Mouse (Mus musculus): ENCODE measurements at regions not wholly inside any gene's neighbourhood (a gene's known extent, or its start where the extent isn't known, plus 50 kb on each side); places are given as distances from the start of the nearest gene placed in this dataset.

GRCm38 (mm10) chr14:99451110-99451795, 152.8 kb downstream of the Klf5 start:
- TF ChIP-seq ZNF384 (IDR thresholded peaks at IDR 0.05; ENCODE audit: low read depth, low read length), result no peak
- no peak for TF ChIP-seq CHD2 (IDR thresholded peaks at IDR 0.05; ENCODE audit: low read depth, low read length)
- TF ChIP-seq HCFC1 (IDR thresholded peaks at IDR 0.05; ENCODE audit: borderline replicate concordance, insufficient read depth, low read length), result no peak
- TF ChIP-seq ZC3H11A (IDR thresholded peaks at IDR 0.05; ENCODE audit: borderline replicate concordance, low read depth, low read length), result no peak
- no peak for TF ChIP-seq MAFK (IDR thresholded peaks at IDR 0.05; ENCODE audit: insufficient read depth, low read depth, low read length)
- no peak overlapping the region for H3K27ac ChIP-seq (ENCODE audit: insufficient read depth, low read depth, low read length, poor library complexity, severe bottlenecking)
- no peak overlapping the region for H3K4me3 ChIP-seq (ENCODE audit: insufficient read depth in 1 of 2, low read depth in 1 of 2, low read length in 2 of 2, poor library complexity in 1 of 2, severe bottlenecking in 1 of 2)
- no peaks in the 10 kb centered on the region for H3K9me3 ChIP-seq (ENCODE audit: control insufficient read depth, insufficient read depth, low read depth, low read length)
- peaks cover 0 to 2% of the 10 kb centered on the region in 2 experiments; a peak in 1 of 4 replicates for H3K4me1 ChIP-seq (ENCODE audit: control insufficient read depth in 2 of 2, insufficient read depth in 2 of 2, low read length in 2 of 2, poor library complexity in 1 of 2)
- DNase-seq (ENCODE audit: low read depth, low spot score), result no peak
- no peak overlapping the region for H3K9ac ChIP-seq (ENCODE audit: insufficient read depth, low read depth, low read length, poor library complexity, severe bottlenecking)
- in situ Hi-C loops (cut with MboI; ENCODE audit: low sequenced_read_pairs in 2 of 2, unreplicated experiment in 2 of 2), result no loop called here
- H3K36me3 ChIP-seq (ENCODE audit: control insufficient read depth, insufficient read depth, low read length, poor library complexity, severe bottlenecking), result no peaks in the 10 kb centered on the region

DNA sequence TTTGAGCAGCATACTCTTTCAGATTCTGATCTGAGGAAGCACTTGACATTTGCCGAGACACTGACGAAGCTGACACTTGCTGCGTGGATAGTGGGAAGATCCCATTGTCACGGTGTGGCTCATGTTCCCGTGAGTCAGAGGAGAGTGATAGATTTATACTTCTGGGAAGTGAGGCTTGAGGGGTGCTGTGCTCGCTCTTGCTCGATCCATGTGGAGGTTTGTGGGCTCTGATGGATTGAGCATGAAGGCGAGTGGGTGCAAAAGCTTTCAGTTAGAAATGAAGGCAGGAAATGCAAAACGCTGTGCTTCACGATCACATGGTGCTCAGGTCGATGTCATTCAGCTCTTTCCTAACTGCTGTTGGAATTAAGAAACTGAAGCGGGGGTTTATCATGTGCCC, 155.4 kb downstream of the Klf5 start:
- H3K9me3 ChIP-seq (ENCODE audit: control insufficient read depth, insufficient read depth, low read depth, low read length), result no peaks in the 10 kb centered on the region

GRCm38 (mm10) chr14:99456555-99456954, 158.1 kb downstream of the Klf5 start:
- no peaks in the 10 kb centered on the region for H3K9me3 ChIP-seq (ENCODE audit: control insufficient read depth, insufficient read depth, low read depth, low read length)
- no peaks in the 10 kb centered on the region for H3K36me3 ChIP-seq (ENCODE audit: control insufficient read depth, insufficient read depth, low read length, poor library complexity, severe bottlenecking)
- in situ Hi-C loops (cut with MboI; ENCODE audit: low sequenced_read_pairs in 2 of 2, unreplicated experiment in 2 of 2), result no loop called here
- no peak overlapping the region for H3K27ac ChIP-seq (ENCODE audit: insufficient read depth, low read depth, low read length, poor library complexity, severe bottlenecking)
- H3K4me3 ChIP-seq (ENCODE audit: insufficient read depth in 1 of 2, low read depth in 1 of 2, low read length in 2 of 2, poor library complexity in 1 of 2, severe bottlenecking in 1 of 2), result no peak overlapping the region
- no peaks in the 10 kb centered on the region; a peak in 1 of 4 replicates for H3K4me1 ChIP-seq (ENCODE audit: control insufficient read depth in 2 of 2, insufficient read depth in 2 of 2, low read length in 2 of 2, poor library complexity in 1 of 2)
- DNase-seq (ENCODE audit: low read depth, low spot score), result no peak
- no peak overlapping the region for H3K9ac ChIP-seq (ENCODE audit: insufficient read depth, low read depth, low read length, poor library complexity, severe bottlenecking)
- no peak for TF ChIP-seq CHD2 (IDR thresholded peaks at IDR 0.05; ENCODE audit: low read depth, low read length)
- no peak for TF ChIP-seq ZC3H11A (IDR thresholded peaks at IDR 0.05; ENCODE audit: borderline replicate concordance, low read depth, low read length)
- no peak for TF ChIP-seq HCFC1 (IDR thresholded peaks at IDR 0.05; ENCODE audit: borderline replicate concordance, insufficient read depth, low read length)
- TF ChIP-seq MAFK (IDR thresholded peaks at IDR 0.05; ENCODE audit: insufficient read depth, low read depth, low read length), result no peak
- no peak for TF ChIP-seq ZNF384 (IDR thresholded peaks at IDR 0.05; ENCODE audit: low read depth, low read length)

More for the DNA sequence above, 155.4 kb downstream of the Klf5 start:
- DNase-seq (ENCODE audit: low read depth, low spot score), result no peak
- no peak overlapping the region for H3K4me3 ChIP-seq (ENCODE audit: insufficient read depth in 1 of 2, low read depth in 1 of 2, low read length in 2 of 2, poor library complexity in 1 of 2, severe bottlenecking in 1 of 2)
- no peak overlapping the region for H3K27ac ChIP-seq (ENCODE audit: insufficient read depth, low read depth, low read length, poor library complexity, severe bottlenecking)
- in situ Hi-C loops (cut with MboI; ENCODE audit: low sequenced_read_pairs in 2 of 2, unreplicated experiment in 2 of 2), result no loop called here
- H3K4me1 ChIP-seq (ENCODE audit: control insufficient read depth in 2 of 2, insufficient read depth in 2 of 2, low read length in 2 of 2, poor library complexity in 1 of 2), result peaks cover 0 to 1% of the 10 kb centered on the region in 2 experiments; a peak in 2 of 4 replicates
- TF ChIP-seq ZC3H11A (IDR thresholded peaks at IDR 0.05; ENCODE audit: borderline replicate concordance, low read depth, low read length), result no peak
- TF ChIP-seq ZNF384 (IDR thresholded peaks at IDR 0.05; ENCODE audit: low read depth, low read length), result no peak
- TF ChIP-seq MAFK (IDR thresholded peaks at IDR 0.05; ENCODE audit: insufficient read depth, low read depth, low read length), result no peak
- no peak for TF ChIP-seq CHD2 (IDR thresholded peaks at IDR 0.05; ENCODE audit: low read depth, low read length)
- no peak for TF ChIP-seq HCFC1 (IDR thresholded peaks at IDR 0.05; ENCODE audit: borderline replicate concordance, insufficient read depth, low read length)
- no peaks in the 10 kb centered on the region for H3K36me3 ChIP-seq (ENCODE audit: control insufficient read depth, insufficient read depth, low read length, poor library complexity, severe bottlenecking)
- no peak overlapping the region for H3K9ac ChIP-seq (ENCODE audit: insufficient read depth, low read depth, low read length, poor library complexity, severe bottlenecking)

DNA sequence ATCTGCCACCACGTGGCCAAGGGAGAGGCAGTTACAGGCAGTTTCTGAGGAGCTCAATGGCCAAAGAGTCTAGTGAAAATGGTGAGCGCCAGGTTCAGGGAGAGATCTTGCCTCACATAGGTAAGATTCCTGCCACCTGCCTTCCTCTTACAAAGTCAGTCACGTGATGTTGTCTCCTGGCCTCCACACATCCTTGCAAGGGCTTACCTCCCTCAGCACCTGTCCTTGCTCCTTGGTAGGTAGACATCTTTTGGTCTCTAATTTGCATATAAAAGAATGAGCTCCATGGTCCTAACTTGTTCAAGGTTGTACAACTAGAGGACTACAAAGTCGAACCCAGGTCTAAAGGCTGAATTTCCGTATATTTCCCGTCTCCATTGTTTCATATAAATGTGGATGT, 159.1 kb downstream of the Klf5 start:
- no peaks in the 10 kb centered on the region for H3K9me3 ChIP-seq (ENCODE audit: control insufficient read depth, insufficient read depth, low read depth, low read length)
- H3K4me1 ChIP-seq (ENCODE audit: control insufficient read depth in 2 of 2, insufficient read depth in 2 of 2, low read length in 2 of 2, poor library complexity in 1 of 2), result no peaks in the 10 kb centered on the region; a peak in 1 of 4 replicates
- no peak overlapping the region for H3K9ac ChIP-seq (ENCODE audit: insufficient read depth, low read depth, low read length, poor library complexity, severe bottlenecking)
- DNase-seq (ENCODE audit: low read depth, low spot score), result no peak
- H3K36me3 ChIP-seq (ENCODE audit: control insufficient read depth, insufficient read depth, low read length, poor library complexity, severe bottlenecking), result no peaks in the 10 kb centered on the region
- TF ChIP-seq MAFK (IDR thresholded peaks at IDR 0.05; ENCODE audit: insufficient read depth, low read depth, low read length), result no peak
- in situ Hi-C loops (cut with MboI; ENCODE audit: low sequenced_read_pairs in 2 of 2, unreplicated experiment in 2 of 2), result no loop called here
- H3K27ac ChIP-seq (ENCODE audit: insufficient read depth, low read depth, low read length, poor library complexity, severe bottlenecking), result no peak overlapping the region
- H3K4me3 ChIP-seq (ENCODE audit: insufficient read depth in 1 of 2, low read depth in 1 of 2, low read length in 2 of 2, poor library complexity in 1 of 2, severe bottlenecking in 1 of 2), result no peak overlapping the region

DNA sequence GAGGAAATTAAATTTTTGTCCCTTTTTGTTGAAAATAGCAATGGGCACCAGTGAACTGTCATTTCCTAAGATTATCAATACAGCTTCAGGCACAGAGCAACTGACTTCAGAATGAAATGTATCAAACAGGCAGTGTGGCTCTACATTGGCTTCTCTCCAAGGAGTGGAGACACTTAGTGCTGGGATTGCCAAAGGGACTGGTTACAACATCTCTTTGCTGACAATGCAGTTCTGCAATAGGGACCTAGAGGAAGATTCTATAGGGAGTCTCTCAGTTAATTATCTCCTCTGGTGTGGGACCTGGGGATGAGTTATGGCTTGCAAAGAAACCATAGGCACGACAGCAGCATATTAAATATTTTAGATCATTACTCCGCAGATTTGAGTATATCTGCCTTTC, 173.6 kb downstream of the Klf5 start:
- Histone ChIP-seq H3K9ac (ENCODE audit: insufficient read depth, low read depth, low read length, poor library complexity, severe bottlenecking) (no peak overlapping the region), H3K4me1 (ENCODE audit: control insufficient read depth in 2 of 2, insufficient read depth in 2 of 2, low read length in 2 of 2, poor library complexity in 1 of 2) (no peaks in the 10 kb centered on the region), H3K9me3 (ENCODE audit: control insufficient read depth, insufficient read depth, low read depth, low read length) (no peaks in the 10 kb centered on the region), H3K4me3 (ENCODE audit: insufficient read depth in 1 of 2, low read depth in 1 of 2, low read length in 2 of 2, poor library complexity in 1 of 2, severe bottlenecking in 1 of 2) (no peak overlapping the region), H3K27ac (ENCODE audit: insufficient read depth, low read depth, low read length, poor library complexity, severe bottlenecking) (no peak overlapping the region), H3K36me3 (ENCODE audit: control insufficient read depth, insufficient read depth, low read length, poor library complexity, severe bottlenecking) (no peaks in the 10 kb centered on the region)
- TF ChIP-seq ZNF384 (IDR thresholded peaks at IDR 0.05; ENCODE audit: low read depth, low read length) (no peak), CHD2 (IDR thresholded peaks at IDR 0.05; ENCODE audit: low read depth, low read length) (no peak)
- in situ Hi-C loops (cut with MboI; ENCODE audit: low sequenced_read_pairs in 2 of 2, unreplicated experiment in 2 of 2), result no loop called here
- no peak for DNase-seq (ENCODE audit: low read depth, low spot score)

Measured in ES-E14 (cell line).